Mouse (Mus musculus) urinary bladder, adult 18-20 months (tissue): ENCODE measurements around the gene Tgm1.

Experiments
- DNase-seq, 2 experiments: peaks; one replicate each; pipeline ENCODE4 v3.0.0; 2022; ENCODE audit warnings: low spot score in 2 of 2, mixed read lengths in 2 of 2

Tgm1 gene

GRCm38 (mm10) chr14:55724411-55724871 is 10.7 kb upstream of the Tgm1 start:
- peak in 1 of 2 experiments; percentile 42 for DNase-seq

- no peak for DNase-seq
Measured at GRCm38 (mm10) chr14:55723433-55723832, 9.7 kb upstream of the Tgm1 start.

GRCm38 (mm10) chr14:55722438-55722945 is 8.8 kb upstream of the Tgm1 start:
- DNase-seq: no peak

GRCm38 (mm10) chr14:55721700-55722437 is 8.1 kb upstream of the Tgm1 start, which contains the start of gene Rabggta:
Gene Rabggta, minus strand, starts transcription at chr14:55722263.
- DNase-seq: peak; percentile 89 to 94

- DNase-seq: no peak
Measured at GRCm38 (mm10) chr14:55721076-55721475, 7.3 kb upstream of the Tgm1 start.

GRCm38 (mm10) chr14:55720666-55721065 is 6.9 kb upstream of the Tgm1 start:
- no peak for DNase-seq

GRCm38 (mm10) chr14:55719737-55720136 is 6.0 kb upstream of the Tgm1 start:
- no peak for DNase-seq

GRCm38 (mm10) chr14:55716884-55717283 is 3.2 kb upstream of the Tgm1 start:
- DNase-seq: no peak

GRCm38 (mm10) chr14:55716271-55716670 is 2.5 kb upstream of the Tgm1 start:
- no peak for DNase-seq

GRCm38 (mm10) chr14:55714893-55715292 is 1.2 kb upstream of the Tgm1 start:
- DNase-seq: peak in 1 of 2 experiments; percentile 41

GRCm38 (mm10) chr14:55713007-55713728 is 558 bp downstream of the Tgm1 start:
- DNase-seq: peak in 1 of 2 experiments; percentile 66

GRCm38 (mm10) chr14:55711786-55712185 is 1.9 kb downstream of the Tgm1 start:
- DNase-seq: no peak

GRCm38 (mm10) chr14:55709509-55709908 is 4.2 kb downstream of the Tgm1 start:
- DNase-seq: no peak

GRCm38 (mm10) chr14:55707397-55707796 is 6.3 kb downstream of the Tgm1 start:
- no peak for DNase-seq

- DNase-seq: no peak
Measured at GRCm38 (mm10) chr14:55706051-55706600, 7.6 kb downstream of the Tgm1 start.

- DNase-seq: no peak
Measured at GRCm38 (mm10) chr14:55702761-55703160, 11.0 kb downstream of the Tgm1 start.

- DNase-seq: no peak
Measured at GRCm38 (mm10) chr14:55701131-55701530, 12.6 kb downstream of the Tgm1 start.

- DNase-seq: no peak
Measured at GRCm38 (mm10) chr14:55697226-55697625, 16.5 kb downstream of the Tgm1 start.

- no peak for DNase-seq
Measured at GRCm38 (mm10) chr14:55689433-55689832, 24.3 kb downstream of the Tgm1 start.

GRCm38 (mm10) chr14:55682118-55682493 is 31.6 kb downstream of the Tgm1 start:
- DNase-seq: no peak

- DNase-seq: peak; percentile 88
Measured at GRCm38 (mm10) chr14:55681160-55682117, 32.3 kb downstream of the Tgm1 start, which contains the start of gene Tinf2. Gene Tinf2, minus strand, starts transcription at chr14:55681820.
